Mouse (Mus musculus): ENCODE measurements around the gene Ramac. TPM values are rescaled to one million over a fixed set of nuclear protein-coding genes. Genes with fewer than 3 reads are reported as not detected.
A peak's percentile ranks its signal among the peaks of the same experiment; 100 is the strongest.

Gene Ramac
- polyA plus RNA-seq, 1 experiment from 2014 or later = 130 TPM

- Histone ChIP-seq H3K27ac (ENCODE audit: low read depth, low read length) (peak overlapping the region; percentile 59; the same call in 1 of the 2 replicates), H3K4me3 (ENCODE audit: low read depth, low read length) (peak overlapping the region; percentile 95), H3K36me3 (ENCODE audit: control insufficient read depth, insufficient read depth, low read length) (no peaks in the 10 kb centered on the region), H3K4me2 (ENCODE audit: low read depth, low read length, severe bottlenecking) (peak overlapping the region; percentile 90), H3K4me1 (replicated peaks; ENCODE audit: control insufficient read depth, insufficient read depth, low read length) (peaks cover 2% of the 10 kb centered on the region; the same call in 1 of the 2 replicates), H3K9ac (ENCODE audit: low read length) (peak overlapping the region; percentile 93), H3K9me3 (ENCODE audit: control insufficient read depth, low read length) (no peaks in the 10 kb centered on the region), H3K27me3 (ENCODE audit: control insufficient read depth, insufficient read depth, low read length) (no peaks in the 10 kb centered on the region)
- ATAC-seq (replicated peaks; ENCODE audit: low FRiP score) (peak; percentile 71), DNase-seq (ENCODE audit: low spot score) (peak; percentile 68)
- 2% methylated on average over 60 of the region's 60 CpGs for WGBS
Observed at GRCm38 (mm10) chr7:81763110-81763845, 553 bp downstream of the Ramac start.

GRCm38 (mm10) chr7:81772786-81773539 is 10.2 kb downstream of the Ramac start:
- Histone ChIP-seq H3K4me1 (replicated peaks; ENCODE audit: control insufficient read depth, insufficient read depth, low read length) (no peaks in the 10 kb centered on the region), H3K27me3 (ENCODE audit: control insufficient read depth, insufficient read depth, low read length) (no peaks in the 10 kb centered on the region), H3K9ac (ENCODE audit: low read length) (no peak overlapping the region), H3K9me3 (ENCODE audit: control insufficient read depth, low read length) (no peaks in the 10 kb centered on the region), H3K4me2 (ENCODE audit: low read depth, low read length, severe bottlenecking) (no peak overlapping the region), H3K4me3 (ENCODE audit: low read depth, low read length) (no peak overlapping the region), H3K36me3 (ENCODE audit: control insufficient read depth, insufficient read depth, low read length) (no peaks in the 10 kb centered on the region), H3K27ac (ENCODE audit: low read depth, low read length) (no peak overlapping the region)
- no peak for ATAC-seq (replicated peaks; ENCODE audit: low FRiP score)
- 88% methylated on average over 10 of the region's 10 CpGs for WGBS
- no peak for DNase-seq (ENCODE audit: low spot score)

- Histone ChIP-seq H3K4me2 (ENCODE audit: low read depth, low read length, severe bottlenecking) (no peak overlapping the region), H3K9me3 (ENCODE audit: control insufficient read depth, low read length) (no peaks in the 10 kb centered on the region), H3K27ac (ENCODE audit: low read depth, low read length) (no peak overlapping the region), H3K4me3 (ENCODE audit: low read depth, low read length) (no peak overlapping the region), H3K36me3 (ENCODE audit: control insufficient read depth, insufficient read depth, low read length) (peaks cover under 1% of the 10 kb centered on the region; the same call in 1 of the 2 replicates), H3K4me1 (replicated peaks; ENCODE audit: control insufficient read depth, insufficient read depth, low read length) (no peaks in the 10 kb centered on the region), H3K27me3 (ENCODE audit: control insufficient read depth, insufficient read depth, low read length) (no peaks in the 10 kb centered on the region), H3K9ac (ENCODE audit: low read length) (no peak overlapping the region)
- ATAC-seq (replicated peaks; ENCODE audit: low FRiP score) (no peak), DNase-seq (ENCODE audit: low spot score) (no peak)
- WGBS = 66% methylated on average over 5 of the region's 5 CpGs
Observed at GRCm38 (mm10) chr7:81775325-81775724, 12.6 kb downstream of the Ramac start.

DNA sequence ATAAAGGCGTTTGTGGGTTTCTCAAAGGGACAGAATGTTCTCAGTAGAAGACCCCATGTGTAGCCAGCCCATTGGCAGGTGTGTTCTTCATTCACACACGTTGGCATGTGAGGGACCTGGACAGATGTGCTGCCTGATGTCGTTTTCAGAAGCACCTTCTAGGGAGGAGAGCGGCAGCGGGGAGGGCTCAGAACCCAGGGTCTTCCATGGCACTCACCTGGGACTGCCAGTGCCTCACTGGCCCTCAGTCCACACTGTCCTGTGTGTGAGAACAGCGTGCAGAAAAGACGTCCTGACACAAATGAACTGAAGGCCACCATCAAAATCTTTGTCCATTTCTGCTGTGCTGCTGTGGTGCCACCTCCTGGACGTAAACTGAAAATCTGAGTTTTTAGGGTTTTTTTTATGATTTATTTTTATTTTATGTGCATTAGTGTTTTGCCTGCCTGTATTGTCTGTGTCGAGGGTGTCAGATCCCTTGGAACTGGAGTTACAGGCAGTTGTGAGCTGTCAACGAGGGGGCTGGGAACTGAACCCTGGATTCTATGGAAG is 15.0 kb downstream of the Ramac start:
- Histone ChIP-seq H3K4me2 (ENCODE audit: low read depth, low read length, severe bottlenecking) (no peak overlapping the region), H3K36me3 (ENCODE audit: control insufficient read depth, insufficient read depth, low read length) (peaks cover 10% of the 10 kb centered on the region), H3K27me3 (ENCODE audit: control insufficient read depth, insufficient read depth, low read length) (no peaks in the 10 kb centered on the region), H3K9ac (ENCODE audit: low read length) (no peak overlapping the region), H3K27ac (ENCODE audit: low read depth, low read length) (no peak overlapping the region), H3K4me1 (replicated peaks; ENCODE audit: control insufficient read depth, insufficient read depth, low read length) (no peaks in the 10 kb centered on the region), H3K4me3 (ENCODE audit: low read depth, low read length) (no peak overlapping the region), H3K9me3 (ENCODE audit: control insufficient read depth, low read length) (no peaks in the 10 kb centered on the region)
- DNase-seq (ENCODE audit: low spot score) (no peak), ATAC-seq (replicated peaks; ENCODE audit: low FRiP score) (no peak)
- WGBS = 83% methylated on average over 10 of the region's 10 CpGs

DNA sequence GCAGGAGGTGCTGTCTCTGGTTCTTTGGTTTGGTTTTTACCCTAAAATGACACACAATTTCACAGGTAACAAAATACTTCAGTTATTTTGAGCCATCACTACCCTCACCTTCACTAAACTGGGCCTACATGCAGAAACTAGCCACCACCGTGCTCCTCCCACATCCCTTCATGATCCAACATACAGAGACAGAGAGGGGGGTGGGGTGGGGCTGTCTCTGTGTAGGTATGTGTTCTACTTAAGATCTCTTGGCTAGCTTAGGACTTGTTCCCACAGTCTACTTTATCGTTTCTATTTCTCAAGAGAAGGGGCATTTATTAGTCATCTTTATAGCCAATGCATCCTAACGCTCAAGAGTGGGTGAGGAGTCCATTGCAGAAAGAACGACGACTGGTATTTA is 25.8 kb downstream of the Ramac start:
- Histone ChIP-seq H3K27me3 (ENCODE audit: control insufficient read depth, insufficient read depth, low read length) (no peaks in the 10 kb centered on the region), H3K9me3 (ENCODE audit: control insufficient read depth, low read length) (no peaks in the 10 kb centered on the region), H3K4me3 (ENCODE audit: low read depth, low read length) (peak overlapping the region; percentile 48), H3K36me3 (ENCODE audit: control insufficient read depth, insufficient read depth, low read length) (no peaks in the 10 kb centered on the region), H3K4me1 (replicated peaks; ENCODE audit: control insufficient read depth, insufficient read depth, low read length) (peaks cover 5% of the 10 kb centered on the region; the same call in 1 of the 2 replicates), H3K9ac (ENCODE audit: low read length) (peak overlapping the region; percentile 75), H3K4me2 (ENCODE audit: low read depth, low read length, severe bottlenecking) (peak overlapping the region; percentile 63), H3K27ac (ENCODE audit: low read depth, low read length) (peak overlapping the region; percentile 84)
- no peak for ATAC-seq (replicated peaks; ENCODE audit: low FRiP score)
- no peak for DNase-seq (ENCODE audit: low spot score)
- 4% methylated on average over 5 of the region's 5 CpGs for WGBS

DNA sequence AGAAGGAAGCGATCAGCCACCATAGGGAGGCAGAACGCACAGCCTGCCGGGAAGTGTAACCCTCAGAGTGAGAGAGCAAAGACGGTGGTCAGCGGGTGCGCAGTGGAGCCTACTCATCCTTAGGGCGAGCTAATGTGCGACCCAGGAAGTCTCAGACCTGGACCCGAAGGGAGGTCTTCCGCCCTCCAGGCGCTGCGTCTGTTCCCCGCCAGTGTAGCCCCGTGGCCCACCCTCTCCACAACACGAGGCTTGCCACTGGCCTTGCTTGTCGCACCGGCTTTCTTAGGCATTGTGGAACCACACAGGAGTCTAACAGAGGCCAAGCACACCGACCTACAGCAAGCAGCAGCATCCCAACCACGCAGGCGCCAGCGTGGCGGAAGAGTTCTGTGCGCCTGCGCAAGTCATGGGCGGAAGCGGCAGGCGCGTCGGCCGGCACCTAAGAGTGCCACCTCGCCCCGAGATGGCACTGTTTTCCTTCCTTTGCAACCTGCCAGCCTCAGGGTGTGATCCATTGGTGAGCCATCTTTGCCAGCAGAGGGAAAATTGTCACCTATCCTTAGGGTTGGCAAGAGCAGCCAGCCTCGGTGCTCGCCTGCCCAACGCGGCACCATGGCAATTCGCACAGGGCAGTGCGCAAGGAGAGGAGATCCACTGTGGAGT is 26.5 kb downstream of the Ramac start, which contains the start of gene 3110040N11Rik:
Gene 3110040N11Rik (minus strand): TSS at position 384 of the 663 bp plus-strand sequence.
- ATAC-seq (replicated peaks; ENCODE audit: low FRiP score) (peak; percentile 95), DNase-seq (ENCODE audit: low spot score) (peak; percentile 92)
- Histone ChIP-seq H3K9ac (ENCODE audit: low read length) (peak within 1 kb of the TSS; percentile 75), H3K4me2 (ENCODE audit: low read depth, low read length, severe bottlenecking) (peak within 1 kb of the TSS; percentile 63), H3K4me1 (replicated peaks; ENCODE audit: control insufficient read depth, insufficient read depth, low read length) (peaks cover 5% of the 10 kb centered on the region; the same call in 1 of the 2 replicates), H3K9me3 (ENCODE audit: control insufficient read depth, low read length) (no peaks in the 10 kb centered on the region), H3K4me3 (ENCODE audit: low read depth, low read length) (peak within 1 kb of the TSS; percentile 48), H3K27ac (ENCODE audit: low read depth, low read length) (peak within 1 kb of the TSS; percentile 84), H3K27me3 (ENCODE audit: control insufficient read depth, insufficient read depth, low read length) (no peaks in the 10 kb centered on the region), H3K36me3 (ENCODE audit: control insufficient read depth, insufficient read depth, low read length) (no peaks in the 10 kb centered on the region)
- WGBS = under 1% methylated on average over 38 of the region's 38 CpGs

DNA sequence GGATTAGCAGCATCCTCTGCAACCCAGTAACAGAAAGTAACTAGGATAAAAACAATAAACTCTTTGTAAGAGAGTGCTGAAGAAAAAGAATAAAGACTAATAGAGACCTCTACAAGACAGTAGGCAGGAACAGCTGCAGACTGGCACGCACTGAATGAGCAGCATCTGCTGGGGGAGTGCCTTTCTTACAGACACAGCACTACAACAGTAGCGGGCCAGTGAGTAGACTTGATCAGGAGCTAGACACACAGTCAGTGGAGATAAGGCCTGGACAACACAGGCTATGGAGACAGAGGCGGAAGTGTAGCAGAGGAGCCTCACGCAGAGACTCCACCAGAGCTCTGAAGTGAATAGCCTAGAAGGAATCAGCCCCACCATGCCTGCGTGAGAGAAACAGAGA is 43.3 kb downstream of the Ramac start:
- Histone ChIP-seq H3K4me1 (replicated peaks; ENCODE audit: control insufficient read depth, insufficient read depth, low read length) (no peaks in the 10 kb centered on the region), H3K4me3 (ENCODE audit: low read depth, low read length) (no peak overlapping the region), H3K9me3 (ENCODE audit: control insufficient read depth, low read length) (no peaks in the 10 kb centered on the region), H3K27me3 (ENCODE audit: control insufficient read depth, insufficient read depth, low read length) (no peaks in the 10 kb centered on the region), H3K27ac (ENCODE audit: low read depth, low read length) (no peak overlapping the region; the same call in 1 of the 2 replicates), H3K4me2 (ENCODE audit: low read depth, low read length, severe bottlenecking) (no peak overlapping the region), H3K9ac (ENCODE audit: low read length) (no peak overlapping the region), H3K36me3 (ENCODE audit: control insufficient read depth, insufficient read depth, low read length) (no peaks in the 10 kb centered on the region)
- 81% methylated on average over 5 of the region's 5 CpGs for WGBS
- no peak for DNase-seq (ENCODE audit: low spot score)
- ATAC-seq (replicated peaks; ENCODE audit: low FRiP score) = no peak
